Mouse (Mus musculus): Measurements from ENCODE around the gene Snrnp35.

- TF ChIP-seq CTCF (IDR thresholded peaks at IDR 0.05; ENCODE audit: low read depth, low read length) (no peak), GATA1 (IDR thresholded peaks at IDR 0.05; ENCODE audit: borderline replicate concordance, low read length) (no peak), TAL1 (conservative IDR thresholded peaks at IDR 0.05; ENCODE audit: low read depth, low read length) (no peak), POLR2AphosphoS5 (IDR thresholded peaks at IDR 0.05; ENCODE audit: insufficient replicate concordance, low read depth, low read length) (no peak)
Measured at GRCm38 (mm10) chr5:124496614-124497514, 13.9 kb downstream of the Snrnp35 start.

Measured in G1E (cell line).